Mouse (Mus musculus) CH12.LX (cell line): ENCODE results near the gene Arcn1. TPM values are rescaled to one million over a fixed set of nuclear protein-coding genes. Genes with fewer than 3 reads are reported as not detected.

Source experiments
- DNase-seq: peaks from one replicate; pipeline ENCODE4 v3.0.0-alpha.2; 2013; ENCODE audit errors: extremely low read depth
- H3K27ac ChIP-seq: 2 replicates; pipeline ENCODE4 v1.5.1; 2012; ENCODE audit warnings: low read depth, mild to moderate bottlenecking, control low read depth, moderate library complexity; ENCODE audit not compliant: insufficient read depth
- H3K27me3 ChIP-seq: replicated peaks from 2 replicates; pipeline ENCODE3; 2012; ENCODE audit warnings: inconsistent platforms
- H3K36me3 ChIP-seq, 2 experiments: replicated peaks in 1 of 2; 2 replicates each; pipeline versions ENCODE3 to v1.6.1; 2012; ENCODE audit warnings: inconsistent platforms in 1 of 2, low read length in 1 of 2, mild to moderate bottlenecking in 1 of 2, mixed read lengths in 1 of 2, moderate library complexity in 1 of 2; ENCODE audit not compliant: control insufficient read depth in 1 of 2, insufficient read depth in 1 of 2
- H3K4me1 ChIP-seq, 2 experiments: 2 replicates each; pipeline ENCODE4 v1.6.1; 2012; ENCODE audit warnings: inconsistent platforms in 1 of 2, moderate library complexity in 1 of 2; ENCODE audit not compliant: insufficient read depth in 2 of 2, control insufficient read depth in 1 of 2
- H3K4me2 ChIP-seq: 2 replicates; pipeline ENCODE4 v1.6.1; 2012; ENCODE audit warnings: low read depth, mild to moderate bottlenecking, control low read depth; ENCODE audit not compliant: poor library complexity, insufficient read depth, severe bottlenecking
- H3K4me3 ChIP-seq, 3 experiments: fragments of 150-350 bp in 1 of 3; sonication (generic) in 1 of 3; replicated peaks in 1 of 3; 2 replicates each; pipeline versions ENCODE3 to v1.5.1; 2011 to 2012; ENCODE audit warnings: low read depth in 2 of 3, low read length in 2 of 3, mild to moderate bottlenecking in 2 of 3, moderate library complexity in 2 of 3, control low read depth in 1 of 3, improper control_type of control experiment in 1 of 3, inconsistent platforms in 1 of 3, mixed read lengths in 1 of 3; ENCODE audit not compliant: poor library complexity in 1 of 3
- H3K79me2 ChIP-seq: replicated peaks from 2 replicates; pipeline ENCODE4 v1.6.1; 2012; ENCODE audit warnings: mild to moderate bottlenecking, moderate library complexity; ENCODE audit not compliant: control insufficient read depth, poor library complexity, insufficient read depth, severe bottlenecking; ENCODE audit errors: extremely low read depth
- H3K9ac ChIP-seq: 2 replicates; pipeline ENCODE4 v1.6.1; 2012; ENCODE audit warnings: low read depth, mild to moderate bottlenecking, control low read depth, moderate library complexity; ENCODE audit not compliant: insufficient read depth
- H3K9me3 ChIP-seq: replicated peaks from 2 replicates; pipeline ENCODE3; 2012; ENCODE audit warnings: low read length, inconsistent platforms, mixed read lengths
- CHD2 ChIP-seq: IDR thresholded peaks from 2 replicates; pipeline ENCODE4 v1.6.1; 2011; ENCODE audit warnings: low read length, improper control_type of control experiment
- EP300 ChIP-seq: IDR thresholded peaks from 2 replicates; pipeline ENCODE4 v1.6.1; 2011; ENCODE audit warnings: low read length, improper control_type of control experiment
- KAT2A ChIP-seq: IDR thresholded peaks from 2 replicates; pipeline ENCODE4 v1.6.1; 2012; ENCODE audit warnings: low read length, improper control_type of control experiment, inconsistent platforms; ENCODE audit not compliant: insufficient replicate concordance
- MAZ ChIP-seq: IDR thresholded peaks from 2 replicates; pipeline ENCODE4 v1.6.1; 2012; ENCODE audit warnings: low read depth, mild to moderate bottlenecking, inconsistent platforms, low read length, improper control_type of control experiment, moderate library complexity
- MEF2A ChIP-seq: IDR thresholded peaks from 2 replicates; pipeline ENCODE4 v1.6.1; 2014; ENCODE audit warnings: low read depth, mild to moderate bottlenecking, inconsistent platforms, low read length, improper control_type of control experiment, borderline replicate concordance
- MXI1 ChIP-seq: IDR thresholded peaks from 2 replicates; pipeline ENCODE4 v1.6.1; 2011; ENCODE audit warnings: mild to moderate bottlenecking, low read depth, low read length, improper control_type of control experiment
- MYC ChIP-seq: IDR thresholded peaks from 2 replicates; pipeline ENCODE4 v1.6.1; 2011; ENCODE audit warnings: low read depth, mild to moderate bottlenecking, improper control_type of control experiment, low read length
- NELFE ChIP-seq: IDR thresholded peaks from 2 replicates; pipeline ENCODE4 v1.6.1; 2011; ENCODE audit warnings: low read depth, low read length, improper control_type of control experiment
- NRF1 ChIP-seq: IDR thresholded peaks from 2 replicates; pipeline ENCODE4 v1.6.1; 2014; ENCODE audit warnings: low read depth, mild to moderate bottlenecking, inconsistent platforms, low read length, improper control_type of control experiment, moderate library complexity
- PAX5 ChIP-seq: IDR thresholded peaks from 2 replicates; pipeline ENCODE4 v1.6.1; 2012; ENCODE audit warnings: low read length, inconsistent platforms, mixed read lengths
- POLR2A ChIP-seq: IDR thresholded peaks from 2 replicates; pipeline ENCODE4 v1.6.1; 2011; ENCODE audit warnings: low read depth, mild to moderate bottlenecking, improper control_type of control experiment, low read length
- POLR2AphosphoS2 ChIP-seq: IDR thresholded peaks from 2 replicates; pipeline ENCODE4 v1.6.1; 2011; ENCODE audit warnings: low read depth, low read length, improper control_type of control experiment
- RAD21 ChIP-seq: IDR thresholded peaks from 2 replicates; pipeline ENCODE4 v1.6.1; 2011; ENCODE audit warnings: low read depth, mild to moderate bottlenecking, low read length, improper control_type of control experiment, moderate library complexity
- RCOR1 ChIP-seq: conservative IDR thresholded peaks from 2 replicates; pipeline ENCODE4 v1.6.1; 2012; ENCODE audit warnings: low read depth, mild to moderate bottlenecking, inconsistent platforms, low read length, improper control_type of control experiment
- USF1 ChIP-seq: IDR thresholded peaks from 2 replicates; pipeline ENCODE4 v1.6.1; 2014; ENCODE audit warnings: low read depth, mild to moderate bottlenecking, inconsistent platforms, low read length, improper control_type of control experiment
- USF2 ChIP-seq: conservative IDR thresholded peaks from 2 replicates; pipeline ENCODE4 v1.6.1; 2011; ENCODE audit warnings: low read depth, low read length, improper control_type of control experiment
- ZC3H11A ChIP-seq: IDR thresholded peaks from 2 replicates; pipeline ENCODE4 v1.6.1; 2012; ENCODE audit warnings: low read depth, mild to moderate bottlenecking, inconsistent platforms, low read length, improper control_type of control experiment
- ZMIZ1 ChIP-seq: IDR thresholded peaks from 2 replicates; pipeline ENCODE4 v1.6.1; 2012; ENCODE audit warnings: low read depth, mild to moderate bottlenecking, inconsistent platforms, low read length, improper control_type of control experiment
- ZNF384 ChIP-seq: IDR thresholded peaks from 2 replicates; pipeline ENCODE4 v1.6.1; 2012; ENCODE audit warnings: low read depth, low read length, improper control_type of control experiment, inconsistent platforms
- dilution Hi-C: fragments of 300-500 bp; cut with MboI; formaldehyde crosslinking; loops from 2 replicates; pipeline ENCODE4 v1.14.3; 2020; ENCODE audit warnings: low sequenced_read_pairs; ENCODE audit not compliant: extremely low pct_unique_long_range_greater_than_20kb, extremely low pct_ligation_motif_present
- in situ Hi-C: fragments of 300-500 bp; cut with MboI; formaldehyde crosslinking; loops from 3 replicates; pipeline ENCODE4 v1.14.3; 2019; ENCODE audit warnings: low sequenced_read_pairs, low pct_ligation_motif_present, low pct_unique_long_range_greater_than_20kb, mixed read lengths
- polyA plus RNA-seq: library from polyadenylated mRNA; unstranded; fragments of >175 nt; gene quantifications from 2 replicates; pipeline ENCODE4 v1.2.1, GENCODE M21; 2012; ENCODE audit warnings: low read depth; ENCODE audit not compliant: insufficient read length
- total RNA-seq, 2 experiments: library from RNA; depleted of rRNA; stranded (reverse); fragments of 300-350 nt in 1 of 2; fragments of >200 nt in 1 of 2; gene quantifications; 2 replicates each; pipeline ENCODE4 v1.2.3; 2012 to 2014

Gene Arcn1
- total and polyA plus RNA-seq, 3 experiments, result 79.4 to 150 (median 127) TPM

GRCm38 (mm10) chr9:44814179-44814578, 46.5 kb upstream of the Arcn1 start:
- H3K36me3 ChIP-seq, result peaks cover 95 to 99% of the 10 kb centered on the region in 2 experiments
- no peak overlapping the region for H3K4me3 ChIP-seq
- H3K4me1 ChIP-seq, result no peaks in the 10 kb centered on the region
- DNase-seq, result no peak
- no peaks in the 10 kb centered on the region for H3K79me2 ChIP-seq
- H3K9ac ChIP-seq, result no peak overlapping the region
- in situ Hi-C loops, result no loop called here
- no peaks in the 10 kb centered on the region for H3K9me3 ChIP-seq
- no peak overlapping the region for H3K4me2 ChIP-seq
- H3K27me3 ChIP-seq, result no peaks in the 10 kb centered on the region
- dilution Hi-C loops, result no loop called here
- TF ChIP-seq NRF1, result no peak
- TF ChIP-seq MYC, result no peak
- no peak for TF ChIP-seq USF2
- no peak for TF ChIP-seq POLR2AphosphoS2
- H3K27ac ChIP-seq, result no peak overlapping the region

- Histone ChIP-seq H3K36me3 (peaks cover 91 to 97% of the 10 kb centered on the region in 2 experiments), H3K27ac (no peak overlapping the region), H3K9me3 (no peaks in the 10 kb centered on the region), H3K4me2 (no peak overlapping the region), H3K79me2 (no peaks in the 10 kb centered on the region), H3K4me3 (no peak overlapping the region), H3K27me3 (no peaks in the 10 kb centered on the region), H3K4me1 (no peaks in the 10 kb centered on the region), H3K9ac (no peak overlapping the region)
- TF ChIP-seq MAZ (no peak), MYC (no peak), NELFE (no peak), MEF2A (no peak), EP300 (no peak), USF2 (no peak), ZMIZ1 (no peak), ZNF384 (no peak), CHD2 (no peak), MXI1 (no peak)
- in situ Hi-C loops (no loop called here), dilution Hi-C loops (no loop called here)
- no peak for DNase-seq
Observed at GRCm38 (mm10) chr9:44810316-44810715, 42.7 kb upstream of the Arcn1 start.

- no peak overlapping the region for H3K4me3 ChIP-seq
- H3K9ac ChIP-seq, result no peak overlapping the region
- H3K9me3 ChIP-seq, result no peaks in the 10 kb centered on the region
- no peak for TF ChIP-seq NRF1
- TF ChIP-seq ZC3H11A, result no peak
- no peak for TF ChIP-seq POLR2A
- TF ChIP-seq USF1, result no peak
- no peak for TF ChIP-seq CHD2
- no peak for TF ChIP-seq ZMIZ1
- no peak for TF ChIP-seq PAX5
- no peak for TF ChIP-seq RCOR1
- TF ChIP-seq KAT2A, result no peak
- TF ChIP-seq POLR2AphosphoS2, result no peak
- no peak for TF ChIP-seq MXI1
- no peak for TF ChIP-seq RAD21
- TF ChIP-seq, all 38 proteins: peak for 0
- dilution Hi-C loops, result no loop called here
- H3K27ac ChIP-seq, result no peak overlapping the region
- H3K27me3 ChIP-seq, result no peaks in the 10 kb centered on the region
- in situ Hi-C loops, result no loop called here
- H3K36me3 ChIP-seq, result peaks cover 73 to 83% of the 10 kb centered on the region in 2 experiments
- no peak overlapping the region for H3K4me2 ChIP-seq
- DNase-seq, result no peak
- H3K79me2 ChIP-seq, result no peaks in the 10 kb centered on the region
- H3K4me1 ChIP-seq, result no peaks in the 10 kb centered on the region
Observed at GRCm38 (mm10) chr9:44807778-44808177, 40.1 kb upstream of the Arcn1 start.
